Mouse (Mus musculus) MEL (cell line): ENCODE data around the gene Dcn. TPM values are rescaled to one million over a fixed set of nuclear protein-coding genes. Genes with fewer than 3 reads are reported as not detected.

Experiments
- DNase-seq: peaks from one replicate; pipeline ENCODE4 v3.0.0; 2011; ENCODE audit warnings: low read depth, low spot score
- H3K27ac ChIP-seq: 2 replicates; pipeline ENCODE4 v1.5.1; 2012; ENCODE audit warnings: low read depth, mild to moderate bottlenecking, control low read depth, low read length, moderate library complexity; ENCODE audit not compliant: control insufficient read depth
- H3K27me3 ChIP-seq, 2 experiments: fragments of 150-350 bp in 1 of 2; sonication (generic) in 1 of 2; 2 replicates each; pipeline ENCODE4 v1.6.1; 2012; ENCODE audit warnings: low read length in 2 of 2, mild to moderate bottlenecking in 2 of 2, improper control_type of control experiment in 1 of 2, moderate library complexity in 1 of 2; ENCODE audit not compliant: insufficient read depth in 2 of 2, control insufficient read depth in 1 of 2
- H3K36me3 ChIP-seq, 2 experiments: 2 replicates each; pipeline ENCODE4 v1.6.1; 2012 to 2014; ENCODE audit warnings: low read length in 2 of 2, improper control_type of control experiment in 1 of 2, inconsistent platforms in 1 of 2, mild to moderate bottlenecking in 1 of 2; ENCODE audit not compliant: insufficient read depth in 2 of 2, control insufficient read depth in 1 of 2
- H3K4me1 ChIP-seq, 2 experiments: fragments of 150-350 bp in 1 of 2; sonication (generic) in 1 of 2; 2 replicates each; pipeline ENCODE4 v1.6.1; 2012; ENCODE audit warnings: low read length in 2 of 2, improper control_type of control experiment in 1 of 2, mild to moderate bottlenecking in 1 of 2; ENCODE audit not compliant: insufficient read depth in 2 of 2, control insufficient read depth in 1 of 2
- H3K4me3 ChIP-seq, 2 experiments: fragments of 150-350 bp in 1 of 2; sonication (generic) in 1 of 2; 2 replicates each; pipeline ENCODE4 v1.5.1; 2012; ENCODE audit warnings: low read depth in 2 of 2, low read length in 2 of 2, mild to moderate bottlenecking in 2 of 2, moderate library complexity in 2 of 2, control low read depth in 1 of 2, improper control_type of control experiment in 1 of 2; ENCODE audit not compliant: control insufficient read depth in 1 of 2, insufficient read depth in 1 of 2
- H3K79me2 ChIP-seq: 2 replicates; pipeline ENCODE4 v1.6.1; 2012; ENCODE audit warnings: mild to moderate bottlenecking, low read length, moderate library complexity; ENCODE audit not compliant: control insufficient read depth, poor library complexity, insufficient read depth
- H3K9ac ChIP-seq: 2 replicates; pipeline ENCODE4 v1.6.1; 2012; ENCODE audit warnings: low read depth, mild to moderate bottlenecking, control low read depth, low read length, moderate library complexity; ENCODE audit not compliant: control insufficient read depth, poor library complexity, severe bottlenecking
- H3K9me3 ChIP-seq: fragments of 150-350 bp; sonication (generic); replicated peaks from 2 replicates; pipeline ENCODE4 v1.6.1; 2012; ENCODE audit warnings: mild to moderate bottlenecking, low read length, improper control_type of control experiment, moderate library complexity; ENCODE audit not compliant: insufficient read depth
- BHLHE40 ChIP-seq: IDR thresholded peaks from 2 replicates; pipeline ENCODE4 v1.6.1; 2012; ENCODE audit warnings: low read depth, mild to moderate bottlenecking, inconsistent platforms, low read length, improper control_type of control experiment, borderline replicate concordance
- CHD1 ChIP-seq: IDR thresholded peaks from 2 replicates; pipeline ENCODE4 v1.6.1; 2012; ENCODE audit warnings: low read depth, mild to moderate bottlenecking, inconsistent platforms, low read length, improper control_type of control experiment
- CHD2 ChIP-seq: IDR thresholded peaks from 2 replicates; pipeline ENCODE4 v1.6.1; 2011; ENCODE audit warnings: low read length, improper control_type of control experiment
- CTCF ChIP-seq, 3 experiments: IDR thresholded peaks in 2 of 3; conservative IDR thresholded peaks in 1 of 3; 2 replicates each; pipeline ENCODE4 v1.5.1; 2011 to 2012; ENCODE audit warnings: low read length in 3 of 3, low read depth in 2 of 3, mild to moderate bottlenecking in 2 of 3, improper control_type of control experiment in 1 of 3, inconsistent platforms in 1 of 3, mixed read lengths in 1 of 3, moderate library complexity in 1 of 3; ENCODE audit not compliant: control insufficient read depth in 1 of 3, insufficient read depth in 1 of 3, poor library complexity in 1 of 3, severe bottlenecking in 1 of 3
- EP300 ChIP-seq, 2 experiments: IDR thresholded peaks; 2 replicates each; pipeline ENCODE4 v1.6.1; 2011; ENCODE audit warnings: improper control_type of control experiment in 2 of 2, low read length in 2 of 2, low read depth in 1 of 2, mild to moderate bottlenecking in 1 of 2
- GABPA ChIP-seq: IDR thresholded peaks from 2 replicates; pipeline ENCODE4 v1.6.1; 2012; ENCODE audit warnings: low read depth, mild to moderate bottlenecking, inconsistent platforms, low read length, improper control_type of control experiment, moderate library complexity
- JUND ChIP-seq: IDR thresholded peaks from 2 replicates; pipeline ENCODE4 v1.6.1; 2011; ENCODE audit warnings: low read depth, mild to moderate bottlenecking, improper control_type of control experiment, low read length
- KAT2A ChIP-seq: conservative IDR thresholded peaks from 2 replicates; pipeline ENCODE4 v1.6.1; 2012; ENCODE audit warnings: low read depth, low read length, improper control_type of control experiment, inconsistent platforms
- MAX ChIP-seq: IDR thresholded peaks from 2 replicates; pipeline ENCODE4 v1.6.1; 2011; ENCODE audit warnings: low read length, improper control_type of control experiment
- MEF2A ChIP-seq: IDR thresholded peaks from 2 replicates; pipeline ENCODE4 v1.6.1; 2014; ENCODE audit warnings: low read depth, mild to moderate bottlenecking, inconsistent platforms, low read length, improper control_type of control experiment; ENCODE audit not compliant: poor library complexity, insufficient replicate concordance, severe bottlenecking; ENCODE audit errors: extremely low read depth
- MXI1 ChIP-seq: IDR thresholded peaks from 2 replicates; pipeline ENCODE4 v1.6.1; 2011; ENCODE audit warnings: mild to moderate bottlenecking, low read depth, low read length, improper control_type of control experiment
- MYB ChIP-seq: IDR thresholded peaks from 2 replicates; pipeline ENCODE4 v1.6.1; 2011; ENCODE audit warnings: mild to moderate bottlenecking, low read depth, low read length, improper control_type of control experiment
- MYC ChIP-seq: IDR thresholded peaks from 2 replicates; pipeline ENCODE4 v1.6.1; 2011; ENCODE audit warnings: low read depth, mild to moderate bottlenecking, low read length, improper control_type of control experiment, moderate library complexity
- NRF1 ChIP-seq: IDR thresholded peaks from 2 replicates; pipeline ENCODE4 v1.6.1; 2014; ENCODE audit warnings: low read depth, mild to moderate bottlenecking, inconsistent platforms, low read length, improper control_type of control experiment, moderate library complexity; ENCODE audit not compliant: poor library complexity, insufficient read depth, severe bottlenecking
- POLR2A ChIP-seq, 2 experiments: IDR thresholded peaks; 2 replicates each; pipeline ENCODE4 v1.6.1; 2011 to 2012; ENCODE audit warnings: low read length in 2 of 2, mild to moderate bottlenecking in 2 of 2, control low read depth in 1 of 2, improper control_type of control experiment in 1 of 2, low read depth in 1 of 2, moderate library complexity in 1 of 2; ENCODE audit not compliant: control insufficient read depth in 1 of 2, insufficient read depth in 1 of 2, poor library complexity in 1 of 2
- POLR2AphosphoS5 ChIP-seq: IDR thresholded peaks from 2 replicates; pipeline ENCODE4 v1.6.1; 2012; ENCODE audit warnings: low read depth, borderline replicate concordance, mild to moderate bottlenecking, inconsistent platforms, low read length, moderate library complexity, mixed read lengths
- RAD21 ChIP-seq: IDR thresholded peaks from 2 replicates; pipeline ENCODE4 v1.6.1; 2011; ENCODE audit warnings: mild to moderate bottlenecking, low read depth, low read length, improper control_type of control experiment
- RCOR1 ChIP-seq: IDR thresholded peaks from 2 replicates; pipeline ENCODE4 v1.6.1; 2012; ENCODE audit warnings: low read depth, mild to moderate bottlenecking, inconsistent platforms, low read length, improper control_type of control experiment
- SIN3A ChIP-seq: IDR thresholded peaks from 2 replicates; pipeline ENCODE4 v1.6.1; 2012; ENCODE audit warnings: low read length, improper control_type of control experiment, inconsistent platforms
- TBP ChIP-seq: IDR thresholded peaks from 2 replicates; pipeline ENCODE4 v1.8.0; 2011; ENCODE audit warnings: low read depth, low read length, improper control_type of control experiment
- UBTF ChIP-seq: IDR thresholded peaks from 2 replicates; pipeline ENCODE4 v1.6.1; 2012; ENCODE audit warnings: low read depth, mild to moderate bottlenecking, inconsistent platforms, low read length, improper control_type of control experiment, moderate library complexity, borderline replicate concordance; ENCODE audit not compliant: insufficient read depth
- USF1 ChIP-seq: IDR thresholded peaks from 2 replicates; pipeline ENCODE4 v1.6.1; 2014; ENCODE audit warnings: low read depth, mild to moderate bottlenecking, inconsistent platforms, low read length, improper control_type of control experiment, moderate library complexity
- ZC3H11A ChIP-seq: IDR thresholded peaks from 2 replicates; pipeline ENCODE4 v1.6.1; 2012; ENCODE audit warnings: low read depth, mild to moderate bottlenecking, inconsistent platforms, low read length, improper control_type of control experiment
- ZKSCAN1 ChIP-seq: IDR thresholded peaks from 2 replicates; pipeline ENCODE4 v1.6.1; 2012; ENCODE audit warnings: low read depth, mild to moderate bottlenecking, inconsistent platforms, low read length, improper control_type of control experiment, moderate library complexity
- ZNF384 ChIP-seq: IDR thresholded peaks from 2 replicates; pipeline ENCODE4 v1.6.1; 2012; ENCODE audit warnings: low read depth, mild to moderate bottlenecking, inconsistent platforms, low read length, improper control_type of control experiment
- polyA plus RNA-seq, 2 experiments: library from polyadenylated mRNA; stranded (reverse) in 1 of 2; unstranded in 1 of 2; fragments of >175 nt in 1 of 2; fragments of >200 nt in 1 of 2; gene quantifications; 2 replicates each; pipeline versions ENCODE4 v1.2.1 to v1.2.4; 2012; ENCODE audit warnings: low replicate concordance in 2 of 2, low read depth in 1 of 2; ENCODE audit not compliant: insufficient read length in 2 of 2, insufficient read depth in 1 of 2, missing spikeins in 1 of 2
- total RNA-seq: library from RNA; depleted of rRNA; stranded (reverse); fragments of 300-350 nt; gene quantifications from 2 replicates; pipeline ENCODE4 v1.2.3, GENCODE M21; 2012

The Dcn gene
- total and polyA plus RNA-seq, 3 experiments, result not detected

- no peaks in the 10 kb centered on the region for H3K27me3 ChIP-seq
- no peak for TF ChIP-seq RCOR1
- TF ChIP-seq EP300 (IDR thresholded peaks at IDR 0.05; ENCODE audit: low read depth in 1 of 2, low read length in 2 of 2), result no peak
- no peak for TF ChIP-seq NRF1
- TF ChIP-seq ZC3H11A, result no peak
- no peak for TF ChIP-seq BHLHE40
- no peak for TF ChIP-seq RAD21
- TF ChIP-seq SIN3A, result no peak
- no peak for TF ChIP-seq POLR2A (IDR thresholded peaks at IDR 0.05; ENCODE audit: control insufficient read depth in 1 of 2, insufficient read depth in 1 of 2, low read depth in 1 of 2, low read length in 2 of 2, poor library complexity in 1 of 2)
- TF ChIP-seq CHD1, result no peak
- TF ChIP-seq MYC, result no peak
- TF ChIP-seq ZKSCAN1, result no peak
- TF ChIP-seq USF1, result no peak
- no peak for TF ChIP-seq MAX
- TF ChIP-seq CHD2, result no peak
- TF ChIP-seq UBTF, result no peak
- TF ChIP-seq TBP, result no peak
- TF ChIP-seq MYB, result no peak
- no peak for TF ChIP-seq MXI1
- no peak for TF ChIP-seq ZNF384
- no peaks in the 10 kb centered on the region for H3K9me3 ChIP-seq
- H3K36me3 ChIP-seq, result no peaks in the 10 kb centered on the region
- H3K27ac ChIP-seq, result no peak overlapping the region
- H3K9ac ChIP-seq, result no peak overlapping the region
- DNase-seq, result no peak
- H3K4me3 ChIP-seq, result no peak overlapping the region
- no peaks in the 10 kb centered on the region for H3K79me2 ChIP-seq
- H3K4me1 ChIP-seq, result no peaks in the 10 kb centered on the region
Observed at GRCm38 (mm10) chr10:97536921-97537320, 57.5 kb downstream of the Dcn start.

- DNase-seq, result no peak
- TF ChIP-seq MAX (no peak), GABPA (no peak), USF1 (no peak), CHD1 (no peak), MYB (no peak), CTCF (IDR thresholded peaks at IDR 0.05 in 2 of 3, conservative IDR thresholded peaks at IDR 0.05 in 1 of 3; ENCODE audit: control insufficient read depth in 1 of 3, insufficient read depth in 1 of 3, low read depth in 2 of 3, low read length in 3 of 3, poor library complexity in 1 of 3, severe bottlenecking in 1 of 3) (no peak), JUND (no peak), POLR2AphosphoS5 (no peak), KAT2A (no peak), MEF2A (no peak)
- no peaks in the 10 kb centered on the region for H3K36me3 ChIP-seq
- no peaks in the 10 kb centered on the region for H3K9me3 ChIP-seq
- H3K79me2 ChIP-seq, result no peaks in the 10 kb centered on the region
- no peak overlapping the region for H3K9ac ChIP-seq
- no peak overlapping the region for H3K4me3 ChIP-seq
- no peaks in the 10 kb centered on the region for H3K27me3 ChIP-seq
- no peak overlapping the region for H3K27ac ChIP-seq
- H3K4me1 ChIP-seq, result no peaks in the 10 kb centered on the region
Observed at GRCm38 (mm10) chr10:97538202-97538601, 58.8 kb downstream of the Dcn start.
